Mouse (Mus musculus) bone marrow, adult 2 months (tissue): ENCODE measurements at regions not wholly inside any gene's neighbourhood (a gene's known extent, or its start where the extent isn't known, plus 50 kb on each side); places are given as distances from the start of the nearest gene placed in this dataset.

Experiments
- H3K27ac ChIP-seq: fragments of 200-500 bp; 2 replicates; pipeline ENCODE4 v1.5.1; 2012; ENCODE audit warnings: low read depth, mild to moderate bottlenecking, control low read depth, inconsistent platforms, low read length; ENCODE audit not compliant: control insufficient read depth, poor library complexity, insufficient read depth
- H3K4me1 ChIP-seq: fragments of 200-500 bp; 2 replicates; pipeline ENCODE4 v1.6.1; 2011; ENCODE audit warnings: low read length; ENCODE audit not compliant: control insufficient read depth, insufficient read depth
- H3K4me3 ChIP-seq: fragments of 200-500 bp; replicated peaks from 2 replicates; pipeline ENCODE3; 2011; ENCODE audit warnings: mild to moderate bottlenecking, low read depth, low read length, control low read depth; ENCODE audit not compliant: control insufficient read depth
- CTCF ChIP-seq: fragments of 200-500 bp; IDR thresholded peaks from 2 replicates; pipeline ENCODE4 v1.5.1; 2011; ENCODE audit warnings: low read length, control low read depth; ENCODE audit not compliant: control insufficient read depth, insufficient read depth
- POLR2A ChIP-seq: fragments of 200-500 bp; IDR thresholded peaks from 2 replicates; pipeline ENCODE4 v1.6.1; 2011; ENCODE audit warnings: low read depth, mild to moderate bottlenecking, control low read depth, low read length, borderline replicate concordance; ENCODE audit not compliant: control insufficient read depth
- WGBS: fragments of 180-500 bp; shearing (Covaris S2); methylation state at CpG from one replicate; pipeline ENCODE4 v1.1.7; 2018; 5-methylcytosine and 5-hydroxymethylcytosine counted together

DNA sequence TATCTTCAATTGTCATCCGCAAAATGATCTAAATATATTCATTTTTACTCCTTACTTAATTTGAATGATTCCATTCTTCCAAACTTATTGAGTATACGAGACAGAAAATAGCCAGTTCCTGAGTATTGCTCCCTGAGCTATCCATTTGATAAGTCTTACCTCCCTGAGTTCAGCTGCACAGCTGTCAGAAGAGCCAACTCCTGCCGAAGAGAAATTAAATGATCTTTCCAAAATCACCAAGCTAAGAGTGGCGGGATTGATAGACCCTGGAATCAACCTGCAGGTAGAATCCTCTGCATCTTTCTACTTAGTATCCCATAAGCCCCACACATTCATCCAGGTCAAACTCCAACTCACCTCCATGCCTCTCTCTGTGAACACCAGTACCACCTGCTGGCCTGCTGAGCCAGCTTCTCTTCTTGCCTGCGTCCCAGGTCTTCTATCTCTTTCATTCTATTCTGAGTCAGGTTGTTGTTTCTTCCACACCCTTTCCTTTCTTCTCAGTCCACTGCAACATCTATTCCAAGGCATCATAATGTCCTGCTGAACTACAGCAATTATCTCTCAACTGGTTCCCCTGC is 124.2 kb downstream of the Cpeb2 start:
- TF ChIP-seq POLR2A (no peak), CTCF (no peak)

DNA sequence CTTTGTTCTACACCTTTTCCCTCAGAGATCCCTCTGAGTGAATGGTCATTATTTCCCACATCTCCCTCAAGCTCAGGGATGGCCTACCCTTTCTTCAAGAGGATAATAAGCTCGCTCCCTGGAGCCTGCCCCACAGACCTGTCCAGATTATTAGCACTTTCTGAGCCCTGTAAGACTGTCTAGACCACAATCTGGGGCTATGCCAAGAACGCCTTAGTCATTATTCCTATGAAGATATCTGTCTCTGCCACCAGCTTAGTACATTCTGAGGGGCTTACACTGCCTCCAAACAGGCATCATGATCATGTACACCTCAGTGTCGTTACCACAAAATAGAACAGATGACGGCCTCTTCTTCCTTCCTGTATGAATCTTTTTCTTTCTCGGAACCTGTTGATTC is 124.9 kb downstream of the Cpeb2 start:
- TF ChIP-seq CTCF (no peak), POLR2A (no peak)
- WGBS, result 49% methylated on average over 5 of the region's 5 CpGs

More for the DNA sequence above, 124.2 kb downstream of the Cpeb2 start:
- Histone ChIP-seq H3K4me1 (no peaks in the 10 kb centered on the region; the same call in 1 of the 2 replicates), H3K4me3 (no peak overlapping the region), H3K27ac (no peak overlapping the region)
- WGBS, result 77% methylated on average over 5 of the region's 5 CpGs

DNA sequence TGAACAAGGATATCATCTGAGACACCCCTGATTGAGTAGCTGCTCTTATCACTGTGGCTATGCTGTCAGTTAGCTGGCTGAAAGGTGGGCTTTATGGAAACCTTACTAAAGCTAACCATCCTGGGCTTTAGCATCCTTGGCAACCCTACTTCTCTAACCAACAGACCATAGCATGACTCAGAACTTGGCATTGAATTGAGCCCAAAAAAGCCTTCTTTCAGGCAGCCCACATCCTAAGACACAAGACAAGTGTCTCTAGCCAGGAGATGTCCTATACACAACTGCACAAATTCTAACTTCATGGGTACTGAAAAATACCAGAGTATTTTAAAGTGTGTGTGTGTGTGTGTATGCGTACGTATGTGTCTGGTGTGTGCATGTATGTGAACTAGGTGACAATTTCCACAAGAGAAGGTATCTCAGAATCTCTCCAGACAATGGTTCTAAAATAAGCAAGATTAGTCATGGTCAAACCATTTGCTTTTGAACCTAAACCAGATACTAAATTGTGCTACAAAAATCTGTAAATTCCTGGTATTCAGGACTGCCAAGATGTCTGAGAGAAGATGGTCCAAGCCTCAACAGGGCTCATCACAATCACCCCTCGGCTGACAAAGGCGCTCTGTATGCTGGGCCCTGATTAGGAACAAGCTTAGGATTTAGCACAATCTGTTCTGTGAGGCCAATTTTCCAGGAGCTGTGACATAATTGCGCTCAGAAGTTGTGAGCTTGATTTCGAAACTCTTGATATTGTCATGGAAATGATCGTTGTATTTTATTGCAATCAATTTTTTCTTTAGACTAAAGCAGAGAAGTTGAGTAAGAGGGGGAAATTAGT is 126.2 kb downstream of the Cpeb2 start:
- H3K4me1 ChIP-seq, result no peaks in the 10 kb centered on the region
- no peak overlapping the region for H3K27ac ChIP-seq
- no peak overlapping the region for H3K4me3 ChIP-seq
- WGBS, result 75% methylated on average over 7 of the region's 7 CpGs
- TF ChIP-seq POLR2A (no peak), CTCF (no peak)

More for the DNA sequence above, 124.9 kb downstream of the Cpeb2 start:
- no peak overlapping the region for H3K4me3 ChIP-seq
- H3K4me1 ChIP-seq, result no peaks in the 10 kb centered on the region; the same call in 1 of the 2 replicates
- H3K27ac ChIP-seq, result no peak overlapping the region

DNA sequence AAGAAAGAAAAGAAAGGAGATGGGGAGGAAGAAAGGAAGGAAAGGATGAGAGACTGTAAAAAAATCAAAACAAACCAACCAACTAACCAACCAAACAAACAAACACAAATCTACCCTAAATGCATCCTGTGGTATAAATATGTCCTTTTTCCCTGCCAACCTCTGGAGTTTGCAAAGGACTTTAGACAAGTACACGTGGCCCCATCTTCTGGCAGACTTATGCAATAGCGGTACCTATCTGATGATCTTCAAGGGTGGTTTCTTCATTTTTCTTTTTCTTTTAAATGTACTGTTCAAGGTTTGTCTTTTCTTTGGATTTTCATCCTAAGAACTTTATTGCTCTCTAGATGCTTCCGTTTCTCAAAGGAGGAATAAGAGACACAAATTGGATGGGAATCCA is 127.3 kb downstream of the Cpeb2 start:
- 25% methylated on average over 3 of the region's 3 CpGs for WGBS
- no peak overlapping the region for H3K4me3 ChIP-seq
- H3K27ac ChIP-seq, result no peak overlapping the region
- TF ChIP-seq POLR2A (no peak), CTCF (no peak)
- H3K4me1 ChIP-seq, result no peaks in the 10 kb centered on the region

DNA sequence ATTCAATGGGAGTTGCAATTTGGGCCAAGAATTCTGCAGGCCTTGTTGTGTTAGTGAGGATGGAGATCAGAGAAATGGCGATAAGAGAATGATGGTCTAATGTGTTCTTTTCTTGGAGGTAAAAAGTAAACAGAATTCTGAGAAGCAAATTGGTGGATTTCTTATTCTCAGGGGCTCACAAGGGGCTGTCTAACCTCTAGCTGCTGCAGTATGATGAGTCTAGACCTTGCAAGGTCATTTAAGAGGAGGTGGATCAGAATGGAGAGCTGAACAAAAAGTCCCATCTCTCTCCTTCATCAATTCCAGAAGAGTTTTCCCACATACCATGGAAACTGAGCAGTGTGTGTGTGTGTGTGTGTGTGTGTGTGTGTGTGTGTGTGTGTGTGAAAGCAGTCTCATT is 128.1 kb downstream of the Cpeb2 start:
- TF ChIP-seq POLR2A, result no peak
- no peak for TF ChIP-seq CTCF
- no peaks in the 10 kb centered on the region for H3K4me1 ChIP-seq
- H3K27ac ChIP-seq, result no peak overlapping the region
- no peak overlapping the region for H3K4me3 ChIP-seq
- WGBS, result 92% methylated on average over 1 of the region's 1 CpGs

DNA sequence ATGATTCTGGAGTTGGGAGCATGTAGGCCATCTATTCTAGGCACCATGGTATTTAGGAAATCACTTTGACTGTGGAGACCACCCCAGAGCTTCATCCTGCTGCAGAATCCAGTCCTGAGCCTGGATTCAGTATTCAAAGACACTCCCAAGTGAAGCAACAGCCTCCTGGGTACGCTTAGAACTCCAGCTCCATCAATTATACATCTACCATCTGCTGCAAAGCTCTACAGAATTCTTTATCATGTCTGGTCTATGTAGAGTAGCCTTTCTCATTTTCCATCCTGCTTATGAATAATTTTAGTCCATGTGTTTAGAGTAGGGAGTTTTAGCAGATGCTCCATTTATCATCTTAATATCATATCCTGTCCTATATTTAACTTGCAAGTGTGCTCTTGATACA is 139.4 kb downstream of the Cpeb2 start:
- H3K4me3 ChIP-seq, result no peak overlapping the region
- 63% methylated on average over 1 of the region's 1 CpGs for WGBS

DNA sequence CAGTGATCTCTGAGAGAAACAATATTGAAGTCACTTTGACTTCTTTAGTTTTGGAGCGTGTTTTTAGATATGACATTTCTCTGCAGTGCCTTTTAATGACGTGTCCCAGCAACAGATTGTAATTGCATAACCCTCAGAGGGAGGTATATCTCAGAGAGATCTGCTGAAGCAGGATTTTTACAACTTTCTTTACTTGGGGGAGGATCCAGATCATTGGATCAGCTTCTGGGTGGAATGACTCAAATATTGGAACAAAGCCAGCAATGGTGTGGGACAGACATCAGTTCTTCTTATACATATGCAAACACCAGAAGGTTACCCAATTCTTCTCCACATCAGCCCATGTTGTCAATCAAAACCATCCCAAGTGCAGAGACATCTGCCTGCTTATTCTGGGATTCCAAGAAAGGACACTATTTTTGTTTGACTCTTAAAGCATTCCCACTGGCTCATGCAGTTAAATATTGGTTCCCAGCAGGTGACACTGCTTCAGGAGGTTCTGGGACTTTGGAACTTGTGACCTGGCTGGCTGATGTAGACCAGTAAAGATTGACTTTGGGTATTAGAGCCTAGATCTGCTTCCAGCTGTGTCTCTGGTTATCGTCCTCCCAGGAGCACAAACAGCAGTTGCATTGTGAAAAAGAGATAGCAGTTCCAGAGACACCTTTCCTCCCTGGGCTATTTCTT is 130.5 kb upstream of the C1qtnf7 start:
- TF ChIP-seq POLR2A, result no peak
- TF ChIP-seq CTCF, result no peak
- no peaks in the 10 kb centered on the region for H3K4me1 ChIP-seq
- H3K27ac ChIP-seq, result no peak overlapping the region
- H3K4me3 ChIP-seq, result no peak overlapping the region
- 70% methylated on average over 3 of the region's 3 CpGs for WGBS

More for the DNA sequence above, 139.4 kb downstream of the Cpeb2 start:
- H3K4me1 ChIP-seq, result no peaks in the 10 kb centered on the region
- TF ChIP-seq POLR2A, result no peak
- TF ChIP-seq CTCF, result no peak
- no peak overlapping the region for H3K27ac ChIP-seq

DNA sequence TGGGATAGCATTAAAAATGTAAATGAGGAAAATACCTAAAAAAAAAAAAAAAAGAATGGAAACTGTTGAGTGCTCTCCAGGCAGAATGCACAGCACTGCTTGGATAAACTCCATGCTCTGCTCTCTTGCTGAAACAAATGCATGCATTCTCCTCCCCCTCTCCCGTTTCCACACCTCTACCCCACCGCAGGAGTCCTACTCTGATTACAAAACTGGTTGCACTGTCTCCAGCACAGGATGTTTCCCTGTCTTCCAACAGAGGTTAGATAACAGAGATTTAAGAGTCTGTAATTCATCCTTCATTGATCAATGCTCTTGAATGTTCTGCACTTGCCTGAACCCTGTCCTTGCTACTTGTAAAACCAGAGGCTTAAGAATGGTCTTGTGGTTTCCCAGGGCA is 124.3 kb upstream of the C1qtnf7 start:
- no peaks in the 10 kb centered on the region for H3K4me1 ChIP-seq
- TF ChIP-seq CTCF, result no peak
- TF ChIP-seq POLR2A, result no peak
- no peak overlapping the region for H3K27ac ChIP-seq
- WGBS, result 43% methylated on average over 2 of the region's 2 CpGs
- H3K4me3 ChIP-seq, result no peak overlapping the region
